Mouse (Mus musculus) inflammation-experienced regulatory T-cells, adult 6 months (primary cell): Measurements from ENCODE around the gene Ddx39. TPM values are rescaled to one million over a fixed set of nuclear protein-coding genes. Genes with fewer than 3 reads are reported as not detected.

Source experiments
- ATAC-seq: one replicate; pipeline ENCODE4 v1.8.0; 2017
- polyA plus RNA-seq, 3 experiments: library from polyadenylated mRNA; unstranded; fragments of 100-300 nt; shearing (Covaris generic); gene quantifications; one replicate each; pipeline ENCODE4 v1.2.1; 2017

Gene Ddx39
- 100 to 1,000 TPM; 166 to 211 (median 167) TPM for polyA plus RNA-seq

- peak; percentile 99 for ATAC-seq
Measured at GRCm38 (mm10) chr8:83715031-83715690, at the start of gene Ddx39. TSS of gene Ddx39 (plus strand) at chr8:83715177.

GRCm38 (mm10) chr8:83665969-83666865 lies 48.8 kb upstream of the Ddx39 start, which contains the start of gene Ptger1:
TSS of gene Ptger1 (plus strand) at chr8:83666678.
- ATAC-seq, result no peak

- no peak for ATAC-seq
Measured at GRCm38 (mm10) chr8:83666866-83667234, 48.1 kb upstream of the Ddx39 start.

GRCm38 (mm10) chr8:83667526-83667925 lies 47.5 kb upstream of the Ddx39 start:
- no peak for ATAC-seq

GRCm38 (mm10) chr8:83668010-83668916 lies 46.7 kb upstream of the Ddx39 start:
- ATAC-seq, result no peak

- ATAC-seq, result no peak
Measured at GRCm38 (mm10) chr8:83669013-83669412, 46.0 kb upstream of the Ddx39 start.

GRCm38 (mm10) chr8:83672936-83673335 lies 42.0 kb upstream of the Ddx39 start:
- no peak for ATAC-seq

GRCm38 (mm10) chr8:83674497-83674896 lies 40.5 kb upstream of the Ddx39 start:
- no peak for ATAC-seq

- no peak for ATAC-seq
Measured at GRCm38 (mm10) chr8:83679866-83680265, 35.1 kb upstream of the Ddx39 start.

- ATAC-seq, result no peak
Measured at GRCm38 (mm10) chr8:83680603-83681002, 34.4 kb upstream of the Ddx39 start.

GRCm38 (mm10) chr8:83681099-83681498 lies 33.9 kb upstream of the Ddx39 start:
- no peak for ATAC-seq

GRCm38 (mm10) chr8:83684517-83684916 lies 30.5 kb upstream of the Ddx39 start:
- no peak for ATAC-seq

- no peak for ATAC-seq
Measured at GRCm38 (mm10) chr8:83689264-83689663, 25.7 kb upstream of the Ddx39 start.

GRCm38 (mm10) chr8:83693609-83694236 lies 21.3 kb upstream of the Ddx39 start:
- no peak for ATAC-seq

- no peak for ATAC-seq
Measured at GRCm38 (mm10) chr8:83694369-83695160, 20.4 kb upstream of the Ddx39 start.

GRCm38 (mm10) chr8:83695351-83696106 lies 19.4 kb upstream of the Ddx39 start:
- no peak for ATAC-seq

- no peak for ATAC-seq
Measured at GRCm38 (mm10) chr8:83697374-83698220, 17.4 kb upstream of the Ddx39 start.

- ATAC-seq, result peak; percentile 77
Measured at GRCm38 (mm10) chr8:83698291-83698660, 16.7 kb upstream of the Ddx39 start.

GRCm38 (mm10) chr8:83698661-83699453 lies 16.1 kb upstream of the Ddx39 start, which contains the start of gene Pkn1:
TSS of gene Pkn1 (minus strand) at chr8:83699179.
- ATAC-seq, result no peak
